Mouse (Mus musculus) liver, embryonic 12.5 days (tissue): Measurements from ENCODE around the gene Rabl6. TPM values are rescaled to one million over a fixed set of nuclear protein-coding genes. Genes with fewer than 3 reads are reported as not detected.

Experiments used
- ATAC-seq: fragments of 200-750 bp; cut with Nextera tagmentation; 2 replicates; pipeline ENCODE4 v1.8.0; 2017; ENCODE audit warnings: moderate number of reproducible peaks, mild to moderate bottlenecking, moderate library complexity
- H3K27ac ChIP-seq: fragments of 300-500 bp; sonication (generic); 2 replicates; pipeline ENCODE4 v1.5.1; 2016; ENCODE audit warnings: mild to moderate bottlenecking
- H3K27me3 ChIP-seq: fragments of 300-500 bp; sonication (generic); replicated peaks from 2 replicates; pipeline ENCODE4 v1.6.1; 2016; ENCODE audit warnings: mild to moderate bottlenecking, moderate library complexity
- H3K36me3 ChIP-seq: fragments of 300-500 bp; sonication (generic); 2 replicates; pipeline ENCODE4 v1.6.1; 2016; ENCODE audit warnings: mild to moderate bottlenecking, moderate library complexity
- H3K4me1 ChIP-seq: fragments of 300-500 bp; sonication (generic); 2 replicates; pipeline ENCODE4 v1.6.1; 2016
- H3K4me2 ChIP-seq: fragments of 300-500 bp; sonication (generic); 2 replicates; pipeline ENCODE4 v1.6.1; 2016; ENCODE audit warnings: mild to moderate bottlenecking, moderate library complexity
- H3K4me3 ChIP-seq: fragments of 300-500 bp; sonication (generic); 2 replicates; pipeline ENCODE4 v1.5.1; 2016; ENCODE audit warnings: mild to moderate bottlenecking, moderate library complexity
- H3K9ac ChIP-seq: fragments of 300-500 bp; sonication (generic); 2 replicates; pipeline ENCODE4 v1.6.1; 2016; ENCODE audit warnings: mild to moderate bottlenecking, moderate library complexity
- H3K9me3 ChIP-seq: fragments of 300-500 bp; sonication (generic); replicated peaks from 2 replicates; pipeline ENCODE4 v1.6.1; 2016; ENCODE audit warnings: mild to moderate bottlenecking, moderate library complexity
- WGBS: fragments of 180-500 bp; shearing (Covaris S2); methylation state at CpG from one replicate; pipeline ENCODE4 v1.1.7; 2016; ENCODE audit not compliant: insufficient replicate concordance; 5-methylcytosine and 5-hydroxymethylcytosine counted together
- polyA plus RNA-seq: library from polyadenylated mRNA; unstranded; fragments of >200 nt; fragmentation: Nextera tagmentation; extraction: Ambion mirVana; gene quantifications from 2 replicates; pipeline ENCODE4 v1.2.1, GENCODE M21; 2016

Rabl6 gene
- 41.8 and 42.9 TPM in 2 replicates for polyA plus RNA-seq

DNA sequence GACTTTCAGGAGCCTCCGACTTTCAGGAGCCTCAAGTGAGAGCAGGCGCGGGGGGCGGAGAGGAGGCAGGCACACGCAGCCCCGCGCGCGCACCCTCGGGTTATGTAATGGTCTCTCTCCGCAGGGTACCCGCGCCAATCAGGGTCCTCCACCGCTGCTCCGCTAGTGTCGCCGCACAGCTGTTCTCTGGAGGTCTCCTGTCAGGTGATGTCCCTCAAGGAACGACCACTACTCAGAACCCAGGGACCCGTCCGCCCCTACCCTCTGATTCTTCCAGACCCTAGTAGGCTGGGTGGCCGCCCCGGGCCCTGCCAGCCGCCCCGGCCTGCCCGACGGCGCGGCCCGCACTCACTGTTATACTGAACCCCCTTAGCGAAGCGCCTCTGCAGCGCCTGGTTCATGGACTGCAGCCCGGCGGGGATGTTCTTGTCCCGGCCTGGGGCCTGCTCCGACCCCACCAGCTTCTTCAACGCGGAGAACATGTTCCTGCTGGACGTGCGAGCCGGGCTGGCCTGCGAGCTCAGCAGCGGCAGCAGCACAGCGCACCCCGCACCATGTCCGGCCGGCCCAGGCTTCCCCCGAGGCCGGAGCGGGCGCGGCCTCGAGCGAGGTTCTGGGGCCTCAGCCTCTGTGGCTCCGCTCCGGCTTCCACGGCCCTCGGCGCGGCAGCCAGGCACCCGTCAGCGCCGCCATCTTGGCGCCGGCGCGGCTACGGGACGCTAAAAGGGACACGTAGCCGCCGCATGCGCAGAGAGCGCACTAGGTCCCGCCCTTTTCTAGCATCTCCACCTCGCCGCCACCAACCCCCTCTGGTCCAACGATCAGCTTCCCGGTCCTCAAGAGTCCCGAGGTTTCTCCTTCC, at the start of gene Rabl6:
Gene Rabl6 (minus strand): TSS at position 761 of the 862 bp plus-strand sequence.
- Histone ChIP-seq H3K36me3 (peaks cover 17% of the 10 kb centered on the region), H3K27ac (peak within 1 kb of the TSS; percentile 85), H3K9me3 (no peaks in the 10 kb centered on the region), H3K4me1 (peaks cover 26% of the 10 kb centered on the region), H3K4me3 (peak within 1 kb of the TSS; percentile 97), H3K4me2 (peak within 1 kb of the TSS; percentile 76), H3K27me3 (peaks cover 26% of the 10 kb centered on the region), H3K9ac (peak within 1 kb of the TSS; percentile 97)
- peak; percentile 79 for ATAC-seq
- under 1% methylated on average over 80 of the region's 80 CpGs for WGBS

DNA sequence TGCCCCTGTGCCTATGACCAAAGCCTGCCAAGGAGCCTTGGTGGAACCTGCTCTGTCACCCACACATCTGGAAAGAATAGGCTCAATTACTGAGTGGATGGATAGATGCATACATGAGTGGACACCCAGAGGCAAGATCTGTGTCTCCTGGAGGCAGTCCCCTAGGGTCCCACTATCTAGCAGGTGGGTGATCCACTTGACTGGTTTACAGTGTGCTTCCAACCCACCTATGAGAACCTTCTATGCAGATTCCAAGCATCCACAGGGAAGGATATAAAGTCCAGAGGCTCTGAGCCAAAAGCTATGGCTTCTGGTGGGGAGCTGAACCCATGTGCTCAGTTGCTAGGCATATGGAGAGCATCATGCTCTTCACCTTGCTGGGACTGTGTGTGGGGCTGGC, 49.3 kb upstream of the Rabl6 start, which contains the start of gene Lcn5:
Gene Lcn5 (plus strand): TSS at position 301 of the 400 bp plus-strand sequence.
- H3K9me3 ChIP-seq = no peaks in the 10 kb centered on the region
- H3K9ac ChIP-seq = no peak within 1 kb of the TSS
- no peak for ATAC-seq
- no peak within 1 kb of the TSS for H3K27ac ChIP-seq
- peaks cover 10% of the 10 kb centered on the region; the same call in 1 of the 2 replicates for H3K27me3 ChIP-seq
- no peaks in the 10 kb centered on the region for H3K36me3 ChIP-seq
- no peaks in the 10 kb centered on the region for H3K4me1 ChIP-seq
- H3K4me3 ChIP-seq = no peak within 1 kb of the TSS
- no peak within 1 kb of the TSS for H3K4me2 ChIP-seq

DNA sequence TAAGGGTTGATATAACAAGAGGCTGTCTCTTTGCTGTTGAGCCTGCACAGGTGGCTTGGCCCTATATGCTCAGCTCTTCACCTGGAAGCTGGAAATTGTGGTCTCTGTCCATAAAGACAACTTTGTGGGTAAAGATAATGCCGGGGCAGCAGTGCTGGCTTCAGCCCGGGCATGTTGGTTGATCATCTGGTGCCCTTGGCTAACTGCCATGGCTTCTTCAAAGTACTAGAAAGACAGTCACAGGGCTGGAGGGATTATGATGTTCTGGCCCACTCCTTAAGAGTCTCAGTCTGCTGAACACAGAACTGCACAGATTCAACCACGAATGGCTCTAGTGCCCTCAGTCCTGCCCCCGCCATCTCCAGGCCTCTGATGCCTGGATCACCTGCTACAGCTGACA, 48.9 kb upstream of the Rabl6 start:
- Histone ChIP-seq H3K9me3 (no peaks in the 10 kb centered on the region), H3K4me2 (no peak overlapping the region), H3K27me3 (peaks cover 10% of the 10 kb centered on the region; the same call in 1 of the 2 replicates), H3K4me1 (no peaks in the 10 kb centered on the region), H3K36me3 (no peaks in the 10 kb centered on the region), H3K9ac (no peak overlapping the region), H3K4me3 (no peak overlapping the region), H3K27ac (no peak overlapping the region)
- WGBS = 68% methylated on average over 4 of the region's 4 CpGs
- ATAC-seq = no peak

DNA sequence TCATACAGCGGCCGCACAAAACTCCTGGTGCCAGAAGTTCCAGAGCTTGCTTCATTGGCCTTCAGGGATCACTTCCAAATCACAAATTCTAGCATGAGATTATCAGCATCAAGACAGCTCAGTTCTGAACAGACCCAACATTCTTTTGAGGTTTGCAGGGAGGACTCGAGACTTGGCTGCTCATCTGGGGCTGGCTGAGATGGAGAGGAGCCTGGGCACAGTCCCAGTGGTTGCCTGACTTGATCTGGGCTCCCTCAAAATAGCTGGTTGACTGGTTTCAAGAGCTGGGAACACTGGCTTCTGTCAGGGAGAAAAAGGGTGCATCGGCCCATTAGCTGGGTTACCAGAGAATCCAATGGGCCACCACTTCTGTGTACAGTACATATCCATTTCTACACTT, 48.4 kb upstream of the Rabl6 start:
- no peak for ATAC-seq
- H3K4me1 ChIP-seq = no peaks in the 10 kb centered on the region
- H3K4me3 ChIP-seq = no peak overlapping the region
- no peak overlapping the region for H3K9ac ChIP-seq
- H3K36me3 ChIP-seq = no peaks in the 10 kb centered on the region
- WGBS = 63% methylated on average over 4 of the region's 4 CpGs
- H3K4me2 ChIP-seq = no peak overlapping the region
- no peaks in the 10 kb centered on the region for H3K9me3 ChIP-seq
- H3K27me3 ChIP-seq = peaks cover 10% of the 10 kb centered on the region; the same call in 1 of the 2 replicates
- H3K27ac ChIP-seq = no peak overlapping the region

DNA sequence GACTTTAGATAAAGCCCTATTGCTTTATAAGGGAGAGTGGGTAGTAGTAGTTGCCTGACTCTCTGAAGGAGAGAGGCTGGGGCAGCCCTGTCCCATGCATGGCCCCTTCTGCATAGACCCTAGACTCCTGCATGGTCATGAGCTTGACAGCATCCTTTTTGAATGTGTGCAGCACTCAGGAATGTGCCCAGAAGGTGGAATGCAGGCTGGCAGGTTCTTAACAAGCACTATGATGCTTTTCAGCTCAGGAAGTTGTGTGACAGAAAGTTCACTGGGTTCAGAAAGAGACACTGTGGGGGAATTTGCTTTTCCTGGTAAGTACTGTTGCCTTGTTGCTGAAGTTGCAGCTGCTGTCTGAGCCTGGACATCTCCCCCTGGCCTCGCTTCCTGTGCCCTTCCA, 46.2 kb upstream of the Rabl6 start:
- Histone ChIP-seq H3K4me1 (no peaks in the 10 kb centered on the region), H3K4me2 (no peak overlapping the region), H3K27ac (no peak overlapping the region), H3K36me3 (no peaks in the 10 kb centered on the region), H3K4me3 (no peak overlapping the region), H3K27me3 (peaks cover 10% of the 10 kb centered on the region; the same call in 1 of the 2 replicates), H3K9ac (no peak overlapping the region), H3K9me3 (no peaks in the 10 kb centered on the region)
- 33% methylated on average over 1 of the region's 1 CpGs for WGBS
- ATAC-seq = no peak

DNA sequence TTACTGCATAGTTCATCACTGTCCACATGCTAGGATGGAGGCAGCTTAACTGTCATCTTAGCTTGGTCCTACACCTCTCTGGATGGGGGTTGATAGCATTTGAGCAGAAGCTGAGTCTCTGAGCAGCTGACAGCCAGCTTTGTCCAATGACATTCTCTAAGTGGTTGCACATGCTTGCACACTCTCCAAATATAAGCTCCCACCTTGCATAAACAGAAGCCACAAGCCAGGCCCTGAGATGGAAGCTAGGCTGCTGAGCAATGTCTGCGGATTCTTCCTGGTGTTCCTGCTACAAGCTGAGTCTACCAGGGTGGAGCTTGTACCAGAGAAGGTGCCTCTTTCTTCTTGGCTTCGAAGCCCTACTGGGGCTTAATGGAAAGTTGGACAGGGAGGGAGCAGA, 44.6 kb upstream of the Rabl6 start, which contains the start of gene Lcn8:
Gene Lcn8 (plus strand): TSS at position 219 of the 400 bp plus-strand sequence.
- no peak within 1 kb of the TSS for H3K27ac ChIP-seq
- H3K4me1 ChIP-seq = no peaks in the 10 kb centered on the region
- no peaks in the 10 kb centered on the region for H3K36me3 ChIP-seq
- no peak for ATAC-seq
- no peak within 1 kb of the TSS for H3K4me2 ChIP-seq
- H3K27me3 ChIP-seq = peaks cover 10% of the 10 kb centered on the region; the same call in 1 of the 2 replicates
- WGBS = 41% methylated on average over 2 of the region's 2 CpGs
- no peaks in the 10 kb centered on the region for H3K9me3 ChIP-seq
- no peak within 1 kb of the TSS for H3K9ac ChIP-seq
- no peak within 1 kb of the TSS for H3K4me3 ChIP-seq

DNA sequence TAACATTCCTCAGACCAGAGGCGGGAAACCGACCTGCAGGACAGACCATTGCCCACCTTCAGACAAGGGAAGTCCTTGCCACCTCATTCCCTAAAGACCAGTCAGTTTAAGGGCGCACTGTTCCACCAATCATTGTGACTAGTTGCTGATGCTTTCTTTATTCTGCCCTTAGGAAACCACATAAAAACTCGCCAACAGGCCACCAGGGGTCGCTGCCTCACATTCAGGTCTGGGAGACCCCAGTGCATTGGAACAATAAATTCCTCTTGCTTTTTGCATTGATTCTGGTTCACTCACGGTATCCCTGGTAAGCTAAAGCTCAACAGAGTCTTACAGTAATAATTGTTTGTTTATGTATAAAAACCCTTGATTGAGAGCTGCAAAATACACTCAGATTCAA, 31.6 kb upstream of the Rabl6 start:
- Histone ChIP-seq H3K36me3 (no peaks in the 10 kb centered on the region), H3K4me2 (no peak overlapping the region), H3K4me3 (no peak overlapping the region), H3K4me1 (no peaks in the 10 kb centered on the region), H3K27ac (no peak overlapping the region), H3K9me3 (no peaks in the 10 kb centered on the region), H3K9ac (no peak overlapping the region), H3K27me3 (peaks cover under 1% of the 10 kb centered on the region; the same call in 1 of the 2 replicates)
- WGBS = 13% methylated on average over 6 of the region's 6 CpGs
- ATAC-seq = no peak

DNA sequence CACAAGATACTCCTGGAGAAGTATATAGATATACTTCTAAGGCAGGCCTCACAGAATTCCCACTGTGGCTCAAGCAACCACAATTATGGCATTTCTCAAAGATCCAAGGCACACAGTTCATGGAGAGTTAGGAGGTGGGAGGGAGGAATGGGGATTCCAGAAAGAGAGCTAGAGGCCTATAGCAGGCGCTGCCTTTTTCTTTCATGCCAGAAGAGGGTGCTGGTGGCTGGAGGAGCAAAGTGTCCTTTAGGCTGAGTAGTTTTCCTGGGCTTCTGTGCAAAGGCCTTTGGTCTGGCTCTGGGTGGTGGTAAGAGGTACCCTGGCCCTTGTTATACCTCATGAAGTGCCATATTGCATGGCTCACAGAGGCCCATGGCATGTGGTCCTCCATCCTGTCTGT, 25.7 kb upstream of the Rabl6 start:
- Histone ChIP-seq H3K27me3 (no peaks in the 10 kb centered on the region), H3K4me2 (no peak overlapping the region), H3K9me3 (no peaks in the 10 kb centered on the region), H3K4me1 (no peaks in the 10 kb centered on the region), H3K27ac (no peak overlapping the region), H3K4me3 (no peak overlapping the region), H3K36me3 (no peaks in the 10 kb centered on the region), H3K9ac (no peak overlapping the region)
- 50% methylated on average over 1 of the region's 1 CpGs for WGBS
- no peak for ATAC-seq

DNA sequence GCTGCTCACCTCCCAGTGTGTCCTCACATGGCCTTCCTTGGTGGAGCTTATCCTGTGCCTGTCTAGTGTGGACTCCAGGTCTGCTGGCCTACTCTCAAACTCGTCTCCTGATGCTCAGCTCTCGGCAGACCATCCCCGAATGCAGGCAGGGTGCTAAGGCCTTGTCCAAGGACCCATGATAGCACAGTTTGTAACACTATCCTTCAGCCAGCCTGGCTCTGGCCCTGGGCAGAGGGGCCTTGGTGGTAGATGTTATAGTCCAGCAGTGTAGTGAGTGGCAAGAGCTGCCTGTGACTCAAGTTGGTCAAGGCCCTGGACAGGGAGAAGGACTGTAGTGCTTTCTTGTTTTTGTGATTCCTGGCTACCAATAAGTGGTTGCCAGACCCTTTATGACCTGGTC, 25.3 kb upstream of the Rabl6 start:
- Histone ChIP-seq H3K27me3 (no peaks in the 10 kb centered on the region), H3K4me3 (no peak overlapping the region), H3K4me2 (no peak overlapping the region), H3K36me3 (no peaks in the 10 kb centered on the region), H3K27ac (no peak overlapping the region), H3K4me1 (no peaks in the 10 kb centered on the region), H3K9ac (no peak overlapping the region), H3K9me3 (no peaks in the 10 kb centered on the region)
- ATAC-seq = no peak
- WGBS = 75% methylated on average over 3 of the region's 3 CpGs

DNA sequence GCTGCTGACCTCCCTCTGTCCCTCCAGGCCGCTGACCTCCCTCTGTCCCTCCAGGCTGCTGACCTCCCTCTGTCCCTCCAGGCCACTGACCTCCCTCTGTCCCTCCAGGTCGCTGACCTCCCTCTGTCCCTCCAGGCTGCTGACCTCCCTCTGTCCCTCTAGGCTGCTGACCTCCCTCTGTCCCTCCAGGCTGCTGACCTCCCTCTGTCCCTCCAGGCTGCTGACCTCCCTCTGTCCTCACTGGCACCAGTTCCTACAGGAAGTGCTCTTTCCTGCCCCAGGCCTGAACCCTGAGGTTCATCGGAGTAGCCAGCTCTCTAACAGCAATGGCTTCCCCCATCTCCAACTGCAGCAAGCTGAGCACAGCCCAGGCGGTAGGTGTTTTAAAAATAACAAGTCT, 20.4 kb upstream of the Rabl6 start:
- Histone ChIP-seq H3K9me3 (no peaks in the 10 kb centered on the region), H3K4me3 (no peak overlapping the region), H3K27me3 (peaks cover 4% of the 10 kb centered on the region; the same call in 1 of the 2 replicates), H3K27ac (no peak overlapping the region), H3K4me1 (0 out of 2 replicates have a peak, but pooled peaks cover 4% of the 10 kb centered on the region), H3K4me2 (no peak overlapping the region), H3K9ac (no peak overlapping the region), H3K36me3 (no peaks in the 10 kb centered on the region)
- ATAC-seq = no peak
- WGBS = 37% methylated on average over 4 of the region's 4 CpGs

DNA sequence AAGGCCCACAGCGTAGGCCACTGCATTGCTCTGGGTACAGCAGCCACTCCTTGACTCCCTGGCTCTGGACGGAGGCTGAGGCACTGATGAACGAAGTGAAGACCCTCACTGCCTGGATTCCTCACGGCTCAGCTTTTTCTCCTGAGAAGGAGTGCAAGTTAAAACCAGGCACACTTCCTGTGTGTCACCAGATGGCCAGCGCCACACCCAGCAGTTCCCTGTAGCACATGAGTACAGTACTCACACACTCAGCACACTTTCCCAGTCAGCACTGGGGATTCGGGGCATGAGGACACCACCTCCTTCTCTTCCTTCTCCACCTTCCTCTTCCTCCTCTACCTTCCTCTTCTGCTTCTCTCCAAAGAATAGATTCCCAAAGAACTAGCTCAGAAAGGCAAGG, 19.5 kb upstream of the Rabl6 start, which contains the start of gene Fcna:
Gene Fcna (minus strand): TSS at position 220 of the 400 bp plus-strand sequence.
- 0 out of 2 replicates have a peak, but pooled peaks have one; percentile 31 for ATAC-seq
- H3K9ac ChIP-seq = no peak within 1 kb of the TSS
- H3K36me3 ChIP-seq = no peaks in the 10 kb centered on the region
- no peak within 1 kb of the TSS for H3K4me2 ChIP-seq
- H3K9me3 ChIP-seq = no peaks in the 10 kb centered on the region
- 0 out of 2 replicates have a peak, but pooled peaks cover 4% of the 10 kb centered on the region for H3K4me1 ChIP-seq
- H3K4me3 ChIP-seq = no peak within 1 kb of the TSS
- no peak within 1 kb of the TSS for H3K27ac ChIP-seq
- peaks cover 4% of the 10 kb centered on the region; the same call in 1 of the 2 replicates for H3K27me3 ChIP-seq
- 61% methylated on average over 6 of the region's 6 CpGs for WGBS

DNA sequence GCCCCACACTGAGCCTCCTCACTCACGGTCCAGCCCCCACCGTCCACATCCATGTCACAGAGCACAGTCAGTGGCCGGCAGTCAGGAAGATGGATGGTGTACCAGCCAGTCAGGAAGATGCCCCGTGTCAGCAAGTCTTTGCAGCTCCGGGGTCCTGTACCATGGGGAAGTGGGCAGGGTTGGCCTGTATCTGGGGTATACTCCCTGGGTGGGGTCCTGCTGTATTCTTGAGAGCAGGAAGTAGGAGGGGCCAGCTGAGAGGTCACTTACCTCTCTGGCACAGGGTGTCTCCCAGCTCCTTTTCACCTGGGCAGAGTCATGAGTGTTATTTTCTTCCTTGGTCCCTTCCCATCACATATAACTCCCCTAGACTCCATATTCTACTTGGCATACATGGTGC, 17.7 kb upstream of the Rabl6 start:
- Histone ChIP-seq H3K9me3 (no peaks in the 10 kb centered on the region), H3K4me2 (no peak overlapping the region), H3K4me1 (peaks cover 16% of the 10 kb centered on the region), H3K27ac (no peak overlapping the region), H3K36me3 (no peaks in the 10 kb centered on the region), H3K9ac (no peak overlapping the region), H3K27me3 (peaks cover 10% of the 10 kb centered on the region; the same call in 1 of the 2 replicates), H3K4me3 (no peak overlapping the region)
- no peak for ATAC-seq
- 45% methylated on average over 5 of the region's 5 CpGs for WGBS
